Mouse (Mus musculus): ENCODE results near the gene Arid5b.

DNA sequence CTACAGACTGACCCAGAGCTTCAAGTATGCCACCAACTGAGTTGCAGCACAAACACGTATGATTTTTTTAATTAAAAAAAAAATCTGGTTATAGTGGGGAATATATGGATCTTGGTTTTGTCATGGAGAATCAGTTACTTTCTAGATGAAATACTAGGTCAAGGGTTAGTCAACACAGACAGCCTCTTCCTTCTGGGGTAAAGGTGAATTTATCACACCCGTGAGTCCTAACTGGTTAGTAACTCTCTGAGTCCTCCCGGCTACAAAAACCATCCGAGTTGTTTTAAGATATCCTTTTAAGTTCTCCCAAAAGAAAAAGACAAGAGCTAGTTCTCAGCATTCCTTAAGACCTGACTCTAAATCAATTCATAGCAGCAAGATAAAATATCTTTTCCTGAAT is 99.2 kb downstream of the Arid5b start:
- TF ChIP-seq CTCF (IDR thresholded peaks at IDR 0.05; ENCODE audit: control insufficient read depth, insufficient read depth, low read length), result no peak
- TF ChIP-seq POLR2A (IDR thresholded peaks at IDR 0.05; ENCODE audit: borderline replicate concordance, control insufficient read depth, low read depth, low read length), result no peak
